ENCODE assay signal across 24 mouse cellular contexts in the genomic region with DNA sequence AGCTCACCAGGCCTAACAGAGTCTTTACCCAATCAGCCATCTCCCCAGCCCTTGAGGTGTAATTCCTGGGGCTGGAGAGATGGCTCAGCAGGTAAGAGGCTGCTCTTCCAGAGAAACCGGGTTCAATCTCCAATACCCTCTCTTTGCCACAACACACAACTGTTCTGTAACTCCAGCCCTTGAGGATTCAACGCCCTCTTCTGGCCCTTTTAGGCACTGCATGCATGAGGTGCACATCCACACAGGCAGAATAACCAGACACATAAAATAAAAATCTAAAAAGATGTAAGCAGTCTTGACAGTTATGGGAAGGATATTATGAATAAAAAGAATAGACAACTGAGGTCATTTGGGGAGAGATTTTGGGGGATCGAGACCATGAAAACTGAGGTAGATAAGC. TPM values are rescaled to one million over a fixed set of nuclear protein-coding genes. Genes with fewer than 3 reads are reported as not detected.
A peak's percentile ranks its signal among the peaks of the same experiment; 100 is the strongest.
DNase-seq lines count a peak whose midpoint lies in the region; TF ChIP-seq lines count a peak whose summit lies in the region.
"Had no signal": no experiment of that assay in that cellular context is flagged by ENCODE, and none has a peak within 500 bp of the region (broad histone marks: within the 10 kb centered on the region; RNA-seq: fewer than 3 reads in every experiment).

No protein-coding gene starts in this region.

- no peaks in the 10 kb centered on the region for H3K36me3 ChIP-seq in heart, embryonic 10.5 days
- no peaks in the 10 kb centered on the region for H3K36me3 ChIP-seq in testis, adult 2 months (ENCODE audit: control insufficient read depth, insufficient read depth, low read length)
- H3K36me3 ChIP-seq: embryonic facial prominence, embryonic 13.5 days; forebrain, embryonic 15.5 days; G1E; heart, embryonic 13.5 days; hindbrain, embryonic 10.5 days; liver, embryonic 13.5 days; midbrain, embryonic 15.5 days; neural tube, embryonic 15.5 days had no signal

- DNase-seq in heart, embryonic 10.5 days (ENCODE audit: low spot score): no peak
- DNase-seq in heart, postnatal 14 days: no peak
- DNase-seq in left cerebral cortex, adult 2 months (ENCODE audit: extremely low spot score in 1 of 2, low spot score in 2 of 2): no peak
- no peak for DNase-seq in left cerebral cortex, postnatal 4 days
- DNase-seq in testis, postnatal 10 days (ENCODE audit: low spot score): no peak
- no peak for DNase-seq in ovary, postnatal 10 days (ENCODE audit: low spot score)
- no peak for DNase-seq in spleen, adult 12 weeks (ENCODE audit: low spot score)
- DNase-seq: adrenal gland, postnatal 25 days; B cell, adult 2 months; cerebellum, adult 11-12 months; cerebellum, postnatal 14 days; liver, embryonic 13.5 days; lung, postnatal 10 days; right cerebral cortex, postnatal 14 days; thymus, postnatal 25 days had no signal

- H3K4me3 ChIP-seq in heart, embryonic 10.5 days: no peak overlapping the region
- no peak overlapping the region for H3K4me3 ChIP-seq in left cerebral cortex, adult 2 months
- no peak overlapping the region for H3K4me3 ChIP-seq in testis, adult 2 months (ENCODE audit: control insufficient read depth, low read depth, low read length)
- H3K4me3 ChIP-seq: embryonic facial prominence, embryonic 13.5 days; forebrain, embryonic 15.5 days; heart, embryonic 13.5 days; hindbrain, embryonic 10.5 days; liver, embryonic 13.5 days; megakaryocyte, embryonic 14.5 days; midbrain, embryonic 15.5 days; neural tube, embryonic 15.5 days had no signal

- 0 out of 2 replicates have a peak, but pooled peaks cover 6% of the 10 kb centered on the region for H3K9me3 ChIP-seq in heart, embryonic 10.5 days
- H3K9me3 ChIP-seq: embryonic facial prominence, embryonic 13.5 days; forebrain, embryonic 15.5 days; liver, embryonic 13.5 days; midbrain, embryonic 15.5 days; neural tube, embryonic 15.5 days had no signal

- TF ChIP-seq POLR2A in testis, adult 2 months (IDR thresholded peaks at IDR 0.05; ENCODE audit: control insufficient read depth, low read depth, low read length): no peak

- no peaks in the 10 kb centered on the region for H3K27me3 ChIP-seq in heart, embryonic 10.5 days (ENCODE audit: insufficient read depth, poor library complexity, severe bottlenecking)
- H3K27me3 ChIP-seq in testis, adult 2 months (ENCODE audit: control insufficient read depth, insufficient read depth, low read length): no peaks in the 10 kb centered on the region
- H3K27me3 ChIP-seq: embryonic facial prominence, embryonic 13.5 days; forebrain, embryonic 15.5 days; heart, embryonic 13.5 days; liver, embryonic 13.5 days; midbrain, embryonic 15.5 days; neural tube, embryonic 15.5 days had no signal

- H3K27ac ChIP-seq in heart, embryonic 10.5 days: peak overlapping the region; percentile 79; the same call in 1 of the 2 replicates
- no peak overlapping the region for H3K27ac ChIP-seq in left cerebral cortex, adult 2 months
- no peak overlapping the region for H3K27ac ChIP-seq in testis, adult 2 months (ENCODE audit: control insufficient read depth, insufficient read depth, low read depth, low read length)
- H3K27ac ChIP-seq: embryonic facial prominence, embryonic 13.5 days; forebrain, embryonic 15.5 days; hindbrain, embryonic 10.5 days; liver, embryonic 13.5 days; midbrain, embryonic 15.5 days; neural tube, embryonic 15.5 days had no signal

- 81% methylated on average over 3 of the region's 3 CpGs for WGBS in heart, embryonic 10.5 days

- H3K4me1 ChIP-seq in heart, embryonic 10.5 days: peaks cover 48% of the 10 kb centered on the region
- H3K4me1 ChIP-seq in testis, adult 2 months (ENCODE audit: control insufficient read depth, insufficient read depth, low read length): peaks cover 6% of the 10 kb centered on the region; the same call in 1 of the 2 replicates

- intact Hi-C loops in heart, postnatal 14 days (cut with DNase I): no loop called here
- intact Hi-C loops in left cerebral cortex, adult 2 months (cut with DNase I): no loop called here
- intact Hi-C loops in left cerebral cortex, postnatal 4 days (cut with DNase I): no loop called here

- TF ChIP-seq CTCF in left cerebral cortex, adult 2 months (IDR thresholded peaks at IDR 0.05): peak; percentile 27
- TF ChIP-seq CTCF in testis, adult 2 months (IDR thresholded peaks at IDR 0.05; ENCODE audit: control insufficient read depth, insufficient read depth, insufficient replicate concordance, low read depth, low read length): peak; percentile 21; the same call in 1 of the 2 replicates

RNA-seq across cellular contexts. Expression of gene Mical2, which starts 9.8 kb away (rescaled TPM):
- polyA plus RNA-seq in heart, embryonic 10.5 days (2016; fragmentation: Nextera tagmentation; extraction: Ambion mirVana): 77.8 and 153 TPM in 2 replicates
- 100 to 1,000 TPM; 105 to 127 TPM for total RNA-seq in heart, postnatal 14 days (2021)
- 100 to 1,000 TPM; 652 to 703 TPM for total RNA-seq in left cerebral cortex, adult 2 months (2021)
- 100 to 1,000 TPM; 109 to 114 TPM for total RNA-seq in left cerebral cortex, postnatal 4 days (2021)
- 148 and 153 TPM in 2 replicates for polyA plus RNA-seq in testis, adult 2 months (2012; rRNA removed)
- polyA plus RNA-seq: G1E had no signal

RNA-seq across cellular contexts. Expression of gene Dkk3, which starts 57.0 kb away (rescaled TPM):
- polyA plus RNA-seq in heart, embryonic 10.5 days (2016; fragmentation: Nextera tagmentation; extraction: Ambion mirVana): 59.8 and 101 TPM in 2 replicates
- total RNA-seq in heart, postnatal 14 days (2021): 10 to 100 TPM; 21.3 to 48.5 TPM
- total RNA-seq in left cerebral cortex, adult 2 months (2021): 100 to 1,000 TPM; 164 to 198 TPM
- 10 to 100 TPM; 58.4 to 59.0 TPM for total RNA-seq in left cerebral cortex, postnatal 4 days (2021)
- 0.28 and 0.65 TPM in 2 replicates for polyA plus RNA-seq in testis, adult 2 months (2012; rRNA removed)
- polyA plus RNA-seq: G1E had no signal

Comparison
In these comparisons a context has a peak if more than half of its experiments do, and no peak if none do; other contexts are left out.
1. RNA of gene Mical2, which starts 9.8 kb away (total RNA-seq): 652 to 703 TPM in left cerebral cortex, adult 2 months; 105 to 127 TPM in heart, postnatal 14 days and 109 to 114 TPM in left cerebral cortex, postnatal 4 days; every median in the first group is over 4 times any median in the second.